Mouse (Mus musculus): ENCODE results near the gene Tmem18. TPM values are rescaled to one million over a fixed set of nuclear protein-coding genes. Genes with fewer than 3 reads are reported as not detected.

The Tmem18 gene
- polyA plus RNA-seq, 1 experiment from 2014 or later, result 29.8 TPM

DNA sequence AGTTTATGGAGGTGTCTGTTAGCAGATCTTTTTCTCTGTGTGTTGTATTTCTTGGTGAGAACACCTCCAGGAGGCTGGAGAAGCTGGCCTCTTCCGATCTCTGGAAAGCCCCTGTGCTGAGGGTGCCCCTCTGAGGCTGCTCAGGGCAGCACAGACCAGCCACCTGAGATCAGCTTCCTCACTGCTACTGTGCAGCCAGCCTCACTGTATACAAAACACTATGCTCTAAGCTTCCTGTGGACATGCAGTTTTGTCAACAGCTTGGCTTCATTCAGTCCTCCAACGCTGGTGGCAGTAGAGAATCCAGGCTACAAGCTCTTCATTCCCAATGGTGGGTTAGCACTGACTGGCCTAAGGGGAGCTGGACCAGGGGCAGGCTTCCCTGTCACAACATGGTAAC lies 15.8 kb downstream of the Tmem18 start:
- no peak for DNase-seq (ENCODE audit: low spot score)
- no peak overlapping the region for H3K4me3 ChIP-seq
- H3K27me3 ChIP-seq (ENCODE audit: low read depth, poor library complexity, severe bottlenecking), result no peaks in the 10 kb centered on the region
- H3K27ac ChIP-seq (replicated peaks), result no peak overlapping the region
- no peaks in the 10 kb centered on the region for H3K36me3 ChIP-seq
- H3K9me3 ChIP-seq (replicated peaks), result no peaks in the 10 kb centered on the region
- H3K4me1 ChIP-seq, result peaks cover 3% of the 10 kb centered on the region; the same call in 1 of the 2 replicates
- WGBS, result 85% methylated on average over 2 of the region's 2 CpGs

DNA sequence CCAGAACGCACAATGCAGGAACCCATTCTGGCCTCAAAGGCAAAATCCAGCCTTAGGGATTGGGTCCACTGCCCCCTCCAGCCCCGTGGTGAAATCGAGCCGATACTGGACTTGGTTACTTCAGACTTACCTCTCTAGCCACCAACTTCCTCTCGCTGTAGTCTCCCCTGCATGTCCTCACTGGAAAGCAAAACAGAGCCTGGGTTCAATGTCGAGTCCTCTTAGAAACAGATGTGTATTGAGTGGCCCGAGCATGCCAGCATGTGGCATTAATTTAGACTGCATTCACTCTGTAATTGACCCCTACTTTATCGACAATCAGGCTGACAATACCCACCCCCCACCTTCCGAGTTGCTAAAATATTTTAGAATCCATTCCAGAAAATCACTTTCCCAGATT lies 19.8 kb downstream of the Tmem18 start:
- Histone ChIP-seq H3K9me3 (replicated peaks) (no peaks in the 10 kb centered on the region), H3K4me3 (no peak overlapping the region), H3K27me3 (ENCODE audit: low read depth, poor library complexity, severe bottlenecking) (no peaks in the 10 kb centered on the region), H3K4me1 (peaks cover 3% of the 10 kb centered on the region; the same call in 1 of the 2 replicates), H3K36me3 (no peaks in the 10 kb centered on the region), H3K27ac (replicated peaks) (no peak overlapping the region)
- DNase-seq (ENCODE audit: low spot score), result no peak
- 76% methylated on average over 9 of the region's 9 CpGs for WGBS

DNA sequence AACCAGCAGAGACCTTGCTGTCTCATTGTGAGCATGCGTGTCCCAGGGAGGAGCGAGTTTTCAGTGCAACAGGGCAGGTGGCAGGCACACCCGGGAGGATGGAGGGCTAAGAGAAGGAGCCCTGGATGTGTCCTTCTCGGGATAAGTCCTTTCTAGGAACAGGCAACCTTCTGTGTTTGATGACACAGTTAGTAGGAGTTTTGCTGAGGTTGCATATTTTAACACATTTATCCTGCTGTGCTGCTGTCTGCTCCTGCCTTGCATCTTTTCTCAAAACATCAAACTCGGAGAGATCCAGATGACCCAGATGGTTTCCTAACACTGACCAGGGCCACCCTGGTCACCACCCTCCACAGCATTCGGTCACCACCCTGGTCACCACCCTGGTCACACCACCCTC lies 20.6 kb downstream of the Tmem18 start:
- no peaks in the 10 kb centered on the region for H3K27me3 ChIP-seq (ENCODE audit: low read depth, poor library complexity, severe bottlenecking)
- H3K9me3 ChIP-seq (replicated peaks), result no peaks in the 10 kb centered on the region
- no peak overlapping the region for H3K27ac ChIP-seq (replicated peaks)
- no peak overlapping the region for H3K4me3 ChIP-seq
- 82% methylated on average over 6 of the region's 6 CpGs for WGBS
- DNase-seq (ENCODE audit: low spot score), result no peak
- H3K4me1 ChIP-seq, result peaks cover 3% of the 10 kb centered on the region; the same call in 1 of the 2 replicates
- H3K36me3 ChIP-seq, result no peaks in the 10 kb centered on the region

DNA sequence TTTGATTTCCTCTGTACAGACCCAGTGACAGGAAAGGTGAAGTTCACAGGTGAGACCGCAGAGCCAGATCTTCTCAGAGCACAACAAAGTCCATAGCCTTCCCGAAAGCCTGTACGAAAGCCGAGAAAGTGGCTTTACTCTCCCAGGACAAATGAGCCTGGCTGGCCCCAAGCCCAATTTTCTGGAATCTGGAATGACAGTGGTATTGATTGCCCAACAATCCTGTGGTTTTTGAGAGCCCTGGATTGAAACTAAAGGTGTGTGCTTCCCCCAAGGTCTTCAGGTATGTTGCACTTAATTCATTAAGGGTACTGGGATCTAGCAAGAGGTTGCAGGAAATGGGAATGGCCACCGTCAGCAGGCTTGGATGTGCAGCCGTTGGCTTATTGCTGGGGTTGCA lies 21.7 kb downstream of the Tmem18 start:
- no peaks in the 10 kb centered on the region for H3K27me3 ChIP-seq (ENCODE audit: low read depth, poor library complexity, severe bottlenecking)
- no peak overlapping the region for H3K27ac ChIP-seq (replicated peaks)
- H3K9me3 ChIP-seq (replicated peaks), result no peaks in the 10 kb centered on the region
- no peak overlapping the region for H3K4me3 ChIP-seq
- H3K36me3 ChIP-seq, result no peaks in the 10 kb centered on the region
- H3K4me1 ChIP-seq, result peaks cover 3% of the 10 kb centered on the region; the same call in 1 of the 2 replicates
- WGBS, result 93% methylated on average over 6 of the region's 6 CpGs
- DNase-seq (ENCODE audit: low spot score), result no peak

DNA sequence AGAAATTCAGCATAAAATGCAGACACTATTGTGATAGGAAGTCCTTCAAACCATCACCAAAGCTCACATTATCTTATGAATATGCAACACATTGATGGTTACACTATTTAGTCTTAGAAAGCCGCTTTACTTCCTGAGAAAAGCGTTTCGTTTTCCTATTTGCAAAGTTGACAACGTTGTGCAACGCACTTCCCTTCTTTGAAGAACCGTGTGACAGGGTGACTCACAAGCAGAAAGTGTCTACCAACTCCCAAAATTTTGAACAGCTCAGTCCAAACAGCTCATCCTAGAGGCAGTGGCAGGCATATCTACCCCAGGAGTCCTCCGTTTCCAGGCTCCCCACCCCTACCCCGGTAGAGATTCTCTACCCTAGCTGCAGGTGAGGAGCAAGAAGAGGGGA lies 22.5 kb downstream of the Tmem18 start:
- WGBS, result 82% methylated on average over 8 of the region's 8 CpGs
- H3K27me3 ChIP-seq (ENCODE audit: low read depth, poor library complexity, severe bottlenecking), result no peaks in the 10 kb centered on the region
- peaks cover 3% of the 10 kb centered on the region; the same call in 1 of the 2 replicates for H3K4me1 ChIP-seq
- no peak for DNase-seq (ENCODE audit: low spot score)
- no peaks in the 10 kb centered on the region for H3K36me3 ChIP-seq
- H3K27ac ChIP-seq (replicated peaks), result no peak overlapping the region
- no peaks in the 10 kb centered on the region for H3K9me3 ChIP-seq (replicated peaks)
- no peak overlapping the region for H3K4me3 ChIP-seq

DNA sequence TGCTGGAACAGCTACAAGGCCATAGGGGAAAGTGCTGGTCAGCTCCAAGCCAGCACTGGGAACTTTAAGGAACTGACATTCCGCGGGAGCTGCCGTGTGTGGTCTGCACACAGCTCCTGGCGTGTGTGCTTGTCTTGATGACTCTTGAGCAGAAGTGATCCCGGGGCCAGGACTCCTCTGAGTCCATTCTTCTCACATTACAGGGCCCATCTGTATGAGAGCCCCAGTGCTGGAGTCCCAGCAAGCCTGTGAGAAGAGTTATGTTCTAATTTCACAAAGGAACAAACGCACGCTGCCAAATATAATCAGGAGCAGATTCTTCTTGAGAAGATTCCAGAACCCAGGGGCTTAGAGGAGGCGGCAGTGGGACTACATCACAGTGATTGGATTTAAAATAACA lies 34.2 kb downstream of the Tmem18 start:
- no peak overlapping the region for H3K27ac ChIP-seq (replicated peaks)
- H3K27me3 ChIP-seq (ENCODE audit: low read depth, poor library complexity, severe bottlenecking), result no peaks in the 10 kb centered on the region
- WGBS, result 77% methylated on average over 8 of the region's 8 CpGs
- DNase-seq (ENCODE audit: low spot score), result no peak
- no peaks in the 10 kb centered on the region for H3K4me1 ChIP-seq
- no peak overlapping the region for H3K4me3 ChIP-seq
- no peaks in the 10 kb centered on the region for H3K36me3 ChIP-seq
- H3K9me3 ChIP-seq (replicated peaks), result no peaks in the 10 kb centered on the region

DNA sequence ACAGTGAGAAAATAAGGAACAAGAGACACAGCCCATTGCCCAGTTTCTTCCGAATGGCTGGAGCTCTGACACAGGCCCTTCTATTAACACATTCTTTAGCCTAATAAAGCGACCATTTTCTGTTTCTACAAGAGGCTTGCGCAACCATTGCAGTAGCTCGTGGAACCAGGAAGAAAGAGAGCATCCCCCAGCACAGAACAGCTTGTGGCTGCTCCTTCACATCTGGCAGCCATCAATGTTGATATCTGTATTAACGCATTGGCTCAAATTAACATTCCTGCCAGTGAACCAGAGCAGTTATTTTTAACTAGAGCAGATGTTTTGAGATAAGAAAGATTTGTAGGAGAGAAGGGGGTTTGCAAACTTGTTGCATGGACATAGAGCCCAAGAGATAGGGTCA lies 44.2 kb downstream of the Tmem18 start:
- no peaks in the 10 kb centered on the region for H3K4me1 ChIP-seq
- H3K27me3 ChIP-seq (ENCODE audit: low read depth, poor library complexity, severe bottlenecking), result no peaks in the 10 kb centered on the region
- H3K27ac ChIP-seq (replicated peaks), result no peak overlapping the region
- WGBS, result 76% methylated on average over 5 of the region's 5 CpGs
- DNase-seq (ENCODE audit: low spot score), result no peak
- H3K4me3 ChIP-seq, result no peak overlapping the region
- H3K36me3 ChIP-seq, result no peaks in the 10 kb centered on the region
- no peaks in the 10 kb centered on the region for H3K9me3 ChIP-seq (replicated peaks)

DNA sequence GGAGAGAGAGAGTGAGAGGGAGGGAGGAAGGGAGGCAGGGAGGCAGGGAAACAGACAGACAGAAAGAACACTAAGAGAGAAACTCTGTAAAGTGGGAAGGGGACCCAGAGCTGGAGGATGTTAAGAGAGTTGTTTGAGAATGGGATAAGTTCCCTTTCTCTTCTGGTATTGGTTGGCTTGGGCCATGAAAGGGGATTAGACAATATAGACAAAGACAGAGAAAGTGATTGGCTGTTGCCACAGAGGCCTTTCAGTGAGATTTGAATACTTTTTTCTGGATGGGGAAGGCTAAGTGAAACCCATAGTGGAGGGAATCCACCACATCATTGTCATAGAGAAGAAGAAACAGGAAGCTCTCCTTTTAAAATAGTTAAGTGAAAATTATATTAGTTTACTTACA lies 50.3 kb downstream of the Tmem18 start:
- Histone ChIP-seq H3K36me3 (no peaks in the 10 kb centered on the region), H3K27ac (replicated peaks) (peak overlapping the region; percentile 50; the same call in 1 of the 2 replicates), H3K27me3 (ENCODE audit: low read depth, poor library complexity, severe bottlenecking) (no peaks in the 10 kb centered on the region), H3K9me3 (replicated peaks) (no peaks in the 10 kb centered on the region), H3K4me1 (peaks cover 12% of the 10 kb centered on the region), H3K4me3 (no peak overlapping the region)
- DNase-seq (ENCODE audit: low spot score), result no peak

Small RNAs within 50 kb of the gene (microRNA-seq; reads per million reads assigned to microRNA genes)
- gene Gm25243, result not detected

Other genes with a start within 250 kb of the Tmem18 start
- 0.24 and 0.49 TPM in 2 replicates for gene Sntg2, start 211.1 kb upstream of the Tmem18 start, polyA plus RNA-seq (2016; fragmentation: Nextera tagmentation; extraction: Ambion mirVana)